ENCODE assay signal across 8 mouse cellular contexts in genomic region chr6:134147596-134148442, GRCm38 (mm10).
DNase-seq lines count a peak whose midpoint lies in the region; ATAC-seq lines count a peak whose summit lies in the region.

No protein-coding gene starts in this region.

- H3K4me1 ChIP-seq in hindbrain, embryonic 16.5 days (ENCODE audit: control insufficient read depth, insufficient read depth, low read depth, low read length): peaks cover 16% of the 10 kb centered on the region
- H3K4me1 ChIP-seq in midbrain, embryonic 16.5 days (ENCODE audit: control insufficient read depth, insufficient read depth, low read length): peaks cover 19% of the 10 kb centered on the region

- 47% methylated on average over 22 of the region's 22 CpGs for WGBS in hindbrain, embryonic 16.5 days
- 38% methylated on average over 22 of the region's 22 CpGs for WGBS in midbrain, embryonic 16.5 days

- peak; percentile 49 for DNase-seq in left cerebral cortex, postnatal 4 days
- DNase-seq in left cerebral cortex, adult 11 months (ENCODE audit: low spot score): no peak
- DNase-seq in cerebellum, adult 9-11 months: peak; percentile 38
- no peak for DNase-seq in embryo, embryonic 11 days
- no peak for DNase-seq in ovary, postnatal 14 days (ENCODE audit: low spot score)

- no peaks in the 10 kb centered on the region for H3K9me3 ChIP-seq in hindbrain, embryonic 16.5 days (ENCODE audit: control insufficient read depth, low read length)
- no peaks in the 10 kb centered on the region for H3K9me3 ChIP-seq in midbrain, embryonic 16.5 days (replicated peaks; ENCODE audit: control insufficient read depth, low read length, poor library complexity, severe bottlenecking)

- 0 out of 2 replicates have a peak overlapping the region, but pooled peaks have one; percentile 11 for H3K9ac ChIP-seq in hindbrain, embryonic 16.5 days (ENCODE audit: low read depth, low read length)
- no peak overlapping the region for H3K9ac ChIP-seq in midbrain, embryonic 16.5 days (ENCODE audit: low read depth, low read length)

- peak overlapping the region; percentile 20; the same call in 1 of the 2 replicates for H3K4me2 ChIP-seq in hindbrain, embryonic 16.5 days (ENCODE audit: low read length)
- H3K4me2 ChIP-seq in midbrain, embryonic 16.5 days (ENCODE audit: low read length): peak overlapping the region; percentile 17

- H3K4me3 ChIP-seq in hindbrain, embryonic 16.5 days (ENCODE audit: low read length): no peak overlapping the region
- no peak overlapping the region for H3K4me3 ChIP-seq in midbrain, embryonic 16.5 days (ENCODE audit: low read depth, low read length)

- ATAC-seq in hindbrain, embryonic 16.5 days: peak; percentile 62
- peak; percentile 57 for ATAC-seq in midbrain, embryonic 16.5 days
- ATAC-seq in megakaryocyte progenitor cell, adult 5-6 weeks (replicated peaks; ENCODE audit: poor library complexity): no peak; the same call in 1 of the 2 replicates

- peak overlapping the region; percentile 37; the same call in 1 of the 2 replicates for H3K27ac ChIP-seq in hindbrain, embryonic 16.5 days (ENCODE audit: low read depth, low read length)
- H3K27ac ChIP-seq in midbrain, embryonic 16.5 days (ENCODE audit: low read length): no peak overlapping the region

- intact Hi-C loops in left cerebral cortex, postnatal 4 days (cut with DNase I): no loop called here

- no peaks in the 10 kb centered on the region for H3K27me3 ChIP-seq in hindbrain, embryonic 16.5 days (replicated peaks; ENCODE audit: control insufficient read depth, insufficient read depth, low read length)
- no peaks in the 10 kb centered on the region for H3K27me3 ChIP-seq in midbrain, embryonic 16.5 days (ENCODE audit: control insufficient read depth, insufficient read depth, low read depth, low read length)

- no peaks in the 10 kb centered on the region for H3K36me3 ChIP-seq in hindbrain, embryonic 16.5 days (ENCODE audit: control insufficient read depth, insufficient read depth, low read length)
- H3K36me3 ChIP-seq in midbrain, embryonic 16.5 days (ENCODE audit: control insufficient read depth, insufficient read depth, low read length): no peaks in the 10 kb centered on the region

Comparison
In these comparisons a context has a peak if more than half of its experiments do, and no peak if none do; other contexts are left out.
1. DNase-seq: peak in left cerebral cortex, postnatal 4 days (single experiment) and cerebellum, adult 9-11 months (single experiment); none in left cerebral cortex, adult 11 months (single experiment), embryo, embryonic 11 days (single experiment) and ovary, postnatal 14 days (single experiment).